Mouse (Mus musculus): Measurements from ENCODE around the gene Hist1h2ai.
"Not testable (repeated sequence)": the region's sequence is repeated elsewhere in the genome, so short reads cannot be mapped to it uniquely, and the experiment has no call there.

Gene Hist1h2ai

GRCm38 (mm10) chr13:21715864-21716539 lies at the start of gene Hist1h2ai, which contains the start of gene Hist1h2bl:
Gene Hist1h2ai (plus strand): TSS chr13:21716422.
Gene Hist1h2bl (minus strand): TSS chr13:21716143.
- peak; percentile 88 for DNase-seq

DNA sequence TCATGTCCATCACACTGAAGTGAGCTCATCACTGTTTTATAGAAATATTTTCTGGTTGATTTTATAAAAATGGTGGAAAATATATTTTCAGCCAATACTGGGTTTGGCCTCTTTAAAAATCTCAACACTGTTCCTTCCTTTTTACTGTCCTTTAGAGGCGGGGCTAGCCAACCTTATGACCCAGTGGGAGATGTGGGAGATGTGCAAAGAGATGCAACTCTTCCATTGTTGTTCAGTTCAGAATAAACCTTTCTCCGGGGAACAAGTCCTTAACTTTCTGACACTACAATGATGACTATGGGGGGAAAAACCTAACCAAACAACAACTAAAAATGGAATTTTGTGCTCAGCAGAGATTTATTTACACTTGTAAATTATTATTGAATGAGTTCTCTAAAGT lies 38.9 kb upstream of the Hist1h2ai start, which contains the start of gene Olfr1360:
Olfr1360 (minus strand) TSS at position 101 of the 400 bp plus-strand sequence.
- no peak for DNase-seq

DNA sequence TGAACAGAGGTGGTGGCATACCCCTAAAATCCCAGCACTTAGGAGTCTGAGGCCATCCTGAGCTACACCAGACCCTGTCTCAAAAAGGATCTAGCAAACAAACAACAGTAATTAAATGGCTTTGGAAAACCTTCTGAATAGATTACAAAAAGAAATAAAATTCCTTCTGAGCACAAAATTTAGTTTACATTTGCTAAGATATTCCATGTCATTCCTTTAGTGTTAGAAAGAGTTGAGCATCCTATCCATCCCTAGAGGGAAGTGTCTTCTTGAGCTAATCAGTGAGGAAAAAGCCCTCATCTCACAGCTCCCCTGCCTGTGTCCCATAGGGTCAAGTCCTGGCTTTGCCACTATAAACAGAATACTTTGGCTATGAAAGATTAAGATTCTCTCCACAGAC lies 18.4 kb upstream of the Hist1h2ai start, which contains the start of gene Olfr1359:
Olfr1359 (plus strand) TSS at position 301 of the 400 bp plus-strand sequence.
- no peak for DNase-seq

DNA sequence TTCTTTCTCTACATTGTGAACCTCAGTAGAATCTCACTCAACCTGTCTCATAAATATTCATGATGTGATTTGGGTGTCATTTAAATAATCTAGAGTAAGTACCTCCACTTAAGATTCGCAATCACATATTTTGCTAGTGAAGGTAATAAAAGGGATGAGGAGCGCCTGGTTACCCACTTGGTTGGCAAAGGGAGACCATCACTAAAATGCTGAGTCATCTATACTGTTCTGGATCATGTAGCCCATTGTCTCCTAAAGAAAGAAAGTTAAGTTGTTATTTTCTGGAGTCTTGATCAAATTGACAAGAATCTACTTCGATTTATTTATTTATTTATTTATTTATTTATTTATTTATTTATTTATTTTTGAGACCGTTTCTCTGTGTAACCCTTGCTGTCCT lies 9.6 kb upstream of the Hist1h2ai start:
- DNase-seq: no peak

DNA sequence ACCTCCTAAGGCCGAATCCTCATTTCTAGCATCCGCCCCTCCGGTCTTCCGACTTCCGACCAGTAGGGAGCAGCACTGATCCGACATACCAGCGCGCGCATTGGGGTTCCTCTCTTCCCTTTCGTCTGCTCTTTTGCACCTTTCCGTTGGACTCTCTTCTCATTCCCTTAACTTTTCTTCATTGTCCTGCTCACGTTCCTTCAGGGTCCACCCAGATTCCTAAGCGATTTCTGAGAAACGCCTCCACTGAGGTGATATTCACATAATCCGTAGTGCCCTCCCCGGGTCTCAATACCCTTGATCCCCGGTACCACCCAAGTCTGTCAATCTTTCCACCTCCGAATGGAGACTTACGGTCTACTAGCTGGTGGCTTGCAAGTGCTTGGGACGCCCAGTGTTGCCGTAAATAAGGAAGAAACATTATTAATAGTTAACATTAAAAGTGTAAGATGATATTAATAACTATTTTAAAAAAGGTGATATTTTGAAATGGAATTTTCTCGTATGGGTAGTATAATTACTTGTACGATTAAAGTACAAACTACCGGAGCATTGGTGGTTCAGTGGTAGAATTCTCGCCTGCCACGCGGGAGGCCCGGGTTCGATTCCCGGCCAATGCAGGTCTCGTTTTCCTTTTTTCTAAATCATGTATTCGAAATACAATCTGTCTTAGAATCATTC lies 6.1 kb upstream of the Hist1h2ai start:
- DNase-seq: peak; percentile 93

DNA sequence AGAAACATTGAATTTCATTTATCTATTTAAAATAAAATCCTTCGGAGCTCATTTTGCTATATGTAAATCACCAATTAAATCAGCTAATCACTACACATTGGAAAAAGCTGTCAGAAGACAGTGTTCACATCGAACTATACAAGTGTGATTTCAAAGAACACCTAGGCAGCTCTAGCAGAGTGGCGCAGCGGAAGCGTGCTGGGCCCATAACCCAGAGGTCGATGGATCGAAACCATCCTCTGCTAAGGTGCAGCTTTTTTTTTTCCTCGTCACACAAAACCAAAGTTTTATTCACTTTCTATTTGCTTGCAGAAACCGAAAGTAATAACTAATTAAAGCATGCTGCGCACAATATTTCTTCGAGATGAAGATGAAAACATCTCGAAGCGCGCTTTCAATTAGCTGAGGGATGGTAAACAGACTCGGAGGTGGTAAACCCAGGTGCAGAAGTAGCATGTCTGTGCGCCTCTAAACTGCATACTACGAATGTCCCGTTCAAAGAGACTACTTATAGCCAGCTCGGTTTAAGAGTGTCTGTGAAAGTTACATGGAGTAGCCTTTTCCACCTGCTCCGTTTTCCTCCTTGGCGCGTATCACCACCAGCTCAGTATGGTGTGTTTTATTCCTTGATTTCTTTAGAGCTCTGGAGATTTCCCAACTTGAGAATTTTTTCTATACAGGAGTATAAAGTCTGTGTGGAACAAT lies 5.2 kb upstream of the Hist1h2ai start:
- peak; percentile 80 for DNase-seq

- DNase-seq: no peak
Observed at GRCm38 (mm10) chr13:21711698-21712097, 4.5 kb upstream of the Hist1h2ai start.

DNA sequence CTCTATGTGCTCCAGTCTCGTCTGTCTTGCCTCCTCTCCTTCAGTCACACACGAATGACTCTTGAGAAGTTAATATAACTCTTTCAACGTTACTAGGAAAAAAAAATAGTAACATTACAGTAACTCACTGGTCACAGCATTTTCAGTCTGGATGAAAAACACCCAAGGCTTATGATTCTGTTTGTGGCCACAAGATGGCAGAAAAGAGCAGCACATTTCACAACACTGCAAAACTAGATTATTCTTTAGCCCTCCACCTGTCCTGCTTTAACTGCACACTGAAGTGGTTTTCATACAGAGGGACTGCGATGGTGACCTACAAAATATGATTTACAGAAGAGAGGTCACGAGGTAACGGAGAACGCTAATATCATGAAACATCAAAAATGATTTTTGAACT lies 1.5 kb upstream of the Hist1h2ai start:
- peak; percentile 76 for DNase-seq

DNA sequence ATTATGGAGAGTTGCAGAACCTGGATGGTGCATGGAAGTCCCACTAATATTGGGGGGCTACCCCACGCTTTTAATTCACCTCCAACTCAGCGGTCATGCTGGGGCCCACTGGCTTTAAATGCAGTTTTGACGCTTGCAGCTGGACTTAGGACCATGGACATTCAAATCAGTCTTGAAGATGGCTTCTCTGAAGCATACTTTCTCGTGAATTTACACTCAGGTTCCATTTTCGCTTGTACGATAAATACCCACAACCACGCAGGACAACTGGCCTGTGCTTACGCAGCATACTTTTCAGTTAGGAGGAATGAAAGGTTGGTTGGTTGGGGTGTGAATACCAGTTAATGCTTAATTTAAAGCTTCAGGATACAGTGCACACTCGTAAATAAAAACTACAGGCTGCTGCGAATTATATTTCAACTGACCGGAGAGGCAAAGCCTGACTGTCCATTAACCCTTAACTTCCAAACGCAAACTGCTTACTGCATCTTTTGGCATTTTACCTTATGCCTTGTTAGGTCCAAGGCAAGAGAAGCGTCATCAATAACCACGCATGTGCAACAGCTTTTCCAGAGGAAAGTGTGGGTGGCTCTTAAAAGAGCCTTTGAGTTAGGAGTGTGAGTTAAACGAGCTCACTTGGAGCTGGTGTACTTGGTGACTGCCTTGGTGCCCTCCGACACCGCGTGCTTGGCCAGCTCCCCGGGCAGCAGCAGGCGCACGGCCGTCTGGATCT lies 925 bp upstream of the Hist1h2ai start:
- DNase-seq: no peak

GRCm38 (mm10) chr13:21716540-21717391 lies 544 bp downstream of the Hist1h2ai start:
- peak; percentile 16 for DNase-seq

DNA sequence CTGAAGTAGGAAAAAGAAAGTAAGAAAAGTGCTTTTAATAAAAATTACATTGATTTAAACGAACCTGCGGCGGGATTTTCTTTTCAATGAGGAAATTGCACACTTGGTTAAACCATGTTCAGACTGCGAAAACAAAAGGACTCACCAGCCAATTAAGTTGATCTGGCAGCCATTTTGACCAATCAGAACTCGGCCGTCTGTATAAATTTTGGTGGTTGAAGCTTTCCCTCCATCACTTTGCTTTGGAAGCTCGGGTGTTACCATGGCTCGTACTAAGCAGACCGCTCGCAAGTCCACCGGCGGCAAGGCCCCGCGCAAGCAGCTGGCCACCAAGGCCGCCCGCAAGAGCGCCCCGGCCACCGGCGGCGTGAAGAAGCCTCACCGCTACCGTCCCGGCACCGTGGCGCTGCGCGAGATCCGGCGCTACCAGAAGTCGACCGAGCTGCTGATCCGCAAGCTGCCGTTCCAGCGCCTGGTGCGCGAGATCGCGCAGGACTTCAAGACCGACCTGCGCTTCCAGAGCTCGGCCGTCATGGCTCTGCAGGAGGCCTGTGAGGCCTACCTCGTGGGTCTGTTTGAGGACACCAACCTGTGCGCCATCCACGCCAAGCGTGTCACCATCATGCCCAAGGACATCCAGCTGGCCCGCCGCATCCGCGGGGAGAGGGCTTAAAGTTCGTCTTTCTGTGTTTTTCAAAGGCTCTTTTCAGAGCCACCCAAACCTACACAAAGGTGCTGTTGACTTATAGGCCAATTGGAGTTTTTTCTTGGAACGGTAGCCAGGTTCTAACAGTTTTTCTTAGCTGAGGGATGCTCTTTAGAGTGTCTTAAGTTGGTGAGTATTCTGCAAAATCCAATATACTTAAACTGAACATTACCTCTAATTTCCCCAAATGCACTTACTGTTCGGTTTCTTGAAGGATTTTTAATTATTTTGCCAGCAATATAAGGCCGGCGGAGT lies 1.5 kb downstream of the Hist1h2ai start, which contains the start of gene Hist1h3h:
Hist1h3h (plus strand) TSS at position 263 of the 961 bp plus-strand sequence.
- DNase-seq: peak; percentile 88

GRCm38 (mm10) chr13:21718381-21719080 lies 2.3 kb downstream of the Hist1h2ai start:
- no peak for DNase-seq

DNA sequence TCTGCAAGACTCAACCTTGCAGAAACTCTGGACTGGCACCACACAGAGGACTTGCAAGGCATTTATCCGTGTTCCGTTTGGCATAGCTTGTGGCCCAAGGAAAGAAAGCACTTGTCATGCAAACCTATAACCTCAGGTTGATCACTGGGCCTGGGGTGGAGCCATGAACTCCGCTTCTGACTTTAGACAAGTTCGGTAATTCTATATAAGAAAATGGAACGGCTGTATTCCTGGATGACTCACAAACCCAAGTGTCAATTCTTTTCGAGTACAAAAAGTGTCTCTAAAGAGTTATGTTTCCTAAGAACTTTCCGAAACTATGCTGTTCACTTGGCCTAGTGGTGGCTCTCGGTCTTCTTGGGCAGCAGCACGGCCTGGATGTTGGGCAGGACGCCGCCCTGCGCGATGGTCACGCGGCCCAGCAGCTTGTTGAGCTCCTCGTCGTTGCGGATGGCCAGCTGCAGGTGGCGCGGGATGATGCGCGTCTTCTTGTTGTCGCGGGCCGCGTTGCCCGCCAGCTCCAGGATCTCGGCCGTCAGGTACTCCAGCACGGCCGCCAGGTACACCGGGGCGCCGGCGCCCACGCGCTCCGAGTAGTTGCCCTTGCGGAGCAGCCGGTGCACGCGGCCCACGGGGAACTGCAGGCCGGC lies 5.0 kb downstream of the Hist1h2ai start:
- DNase-seq: not testable (repeated sequence)

- DNase-seq: peak; percentile 71
Observed at GRCm38 (mm10) chr13:21721757-21722372, 5.6 kb downstream of the Hist1h2ai start, which contains the start of gene Hist1h2bm. Gene Hist1h2bm (plus strand): TSS chr13:21722044.

GRCm38 (mm10) chr13:21722373-21722925 lies 6.2 kb downstream of the Hist1h2ai start:
- no peak for DNase-seq

DNA sequence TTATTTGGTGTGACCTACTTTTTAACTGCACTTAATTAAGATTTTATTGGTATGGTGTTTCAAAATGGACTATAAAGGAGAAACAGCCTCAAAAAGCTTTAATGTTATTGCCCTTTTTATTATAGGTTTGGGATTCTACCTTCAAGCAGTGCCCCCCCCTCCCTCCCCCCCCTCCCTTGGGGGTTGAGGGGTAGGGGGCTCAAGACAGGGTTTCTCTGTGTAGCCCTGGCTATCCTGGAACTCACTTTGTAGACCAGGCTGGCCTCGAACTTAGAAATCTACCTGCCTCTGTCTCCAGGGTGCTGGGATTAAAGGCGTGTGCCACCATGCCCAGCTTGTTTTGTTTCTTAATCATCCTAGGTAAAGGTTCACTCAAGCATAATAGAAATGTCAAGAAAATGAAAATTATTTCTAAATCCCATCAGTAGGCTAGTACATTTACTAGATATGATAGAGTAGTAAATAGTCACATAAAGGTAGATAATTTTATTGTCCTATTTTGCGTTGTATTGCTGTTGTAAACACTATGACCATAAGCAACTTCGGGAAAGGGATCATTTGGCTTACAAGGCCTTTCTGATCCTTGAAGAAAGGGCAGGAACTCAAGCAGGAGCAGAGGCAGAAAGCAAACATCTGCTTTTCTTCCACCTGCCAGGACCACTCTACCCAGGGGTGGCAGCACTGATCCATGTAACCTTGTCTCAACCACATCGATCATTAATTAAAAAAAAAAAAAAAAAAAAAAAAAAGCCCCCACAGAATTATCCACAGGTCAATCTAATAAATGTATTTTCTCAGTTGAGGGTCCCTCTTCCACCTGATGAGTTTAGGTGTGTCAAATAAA lies 7.0 kb downstream of the Hist1h2ai start:
- DNase-seq: no peak

- DNase-seq: no peak
Observed at GRCm38 (mm10) chr13:21727948-21728572, 11.8 kb downstream of the Hist1h2ai start.

All from lung, postnatal 10 days (tissue).